Mouse (Mus musculus) left cerebral cortex, adult 11 months (tissue): Measurements from ENCODE around the gene Cntnap2.

Experiments
- DNase-seq: peaks from one replicate; pipeline ENCODE4 v3.0.0; 2022; ENCODE audit warnings: low spot score

Cntnap2 gene

GRCm38 (mm10) chr6:45327952-45328485 lies 268.9 kb downstream of the Cntnap2 start:
- DNase-seq = no peak

- no peak for DNase-seq
Measured at GRCm38 (mm10) chr6:45345396-45345795, 286.2 kb downstream of the Cntnap2 start.

- DNase-seq = no peak
Measured at GRCm38 (mm10) chr6:45345953-45346352, 286.8 kb downstream of the Cntnap2 start.

GRCm38 (mm10) chr6:45366442-45366841 lies 307.3 kb downstream of the Cntnap2 start:
- no peak for DNase-seq

- DNase-seq = no peak
Measured at GRCm38 (mm10) chr6:45381126-45381525, 322.0 kb downstream of the Cntnap2 start.

GRCm38 (mm10) chr6:45389034-45389433 lies 329.9 kb downstream of the Cntnap2 start:
- no peak for DNase-seq

GRCm38 (mm10) chr6:45413629-45414028 lies 354.5 kb downstream of the Cntnap2 start:
- no peak for DNase-seq

GRCm38 (mm10) chr6:45455424-45455823 lies 396.3 kb downstream of the Cntnap2 start:
- DNase-seq = peak; percentile 4

GRCm38 (mm10) chr6:45518221-45518620 lies 459.1 kb downstream of the Cntnap2 start:
- no peak for DNase-seq

- DNase-seq = no peak
Measured at GRCm38 (mm10) chr6:45536999-45537398, 477.8 kb downstream of the Cntnap2 start.

- DNase-seq = no peak
Measured at GRCm38 (mm10) chr6:45544319-45544875, 485.2 kb downstream of the Cntnap2 start.

GRCm38 (mm10) chr6:45559724-45560123 lies 500.6 kb downstream of the Cntnap2 start:
- peak; percentile 1 for DNase-seq

- no peak for DNase-seq
Measured at GRCm38 (mm10) chr6:45584467-45585094, 525.4 kb downstream of the Cntnap2 start.

GRCm38 (mm10) chr6:45589084-45589483 lies 529.9 kb downstream of the Cntnap2 start:
- no peak for DNase-seq

- no peak for DNase-seq
Measured at GRCm38 (mm10) chr6:45647017-45647416, 587.9 kb downstream of the Cntnap2 start.

GRCm38 (mm10) chr6:45648419-45648818 lies 589.3 kb downstream of the Cntnap2 start:
- DNase-seq = no peak

GRCm38 (mm10) chr6:45700287-45700686 lies 641.1 kb downstream of the Cntnap2 start:
- peak; percentile 2 for DNase-seq

- DNase-seq = no peak
Measured at GRCm38 (mm10) chr6:45791612-45792011, 732.5 kb downstream of the Cntnap2 start.

GRCm38 (mm10) chr6:45841626-45842341 lies 782.6 kb downstream of the Cntnap2 start:
- DNase-seq = no peak

- DNase-seq = no peak
Measured at GRCm38 (mm10) chr6:45843736-45844135, 784.6 kb downstream of the Cntnap2 start.

GRCm38 (mm10) chr6:45871409-45871992 lies 812.3 kb downstream of the Cntnap2 start:
- DNase-seq = no peak

- DNase-seq = no peak
Measured at GRCm38 (mm10) chr6:45885486-45885885, 826.3 kb downstream of the Cntnap2 start.

GRCm38 (mm10) chr6:45887901-45888300 lies 828.7 kb downstream of the Cntnap2 start:
- DNase-seq = no peak
